Mouse (Mus musculus): Measurements from ENCODE around the gene Cabp2. TPM values are rescaled to one million over a fixed set of nuclear protein-coding genes. Genes with fewer than 3 reads are reported as not detected.
A peak's percentile ranks its signal among the peaks of the same experiment; 100 is the strongest.

The Cabp2 gene
- total RNA-seq, 2 experiments from 2014 or later, result not detected

GRCm38 (mm10) chr19:4097441-4097825, 16.1 kb downstream of the Cabp2 start:
- intact Hi-C loops (cut with DNase I), result loop anchor here (5.0 kb wide), 1 partner anchor 50 kb away; the partner anchor contains the start of gene Gstp2
- DNase-seq (ENCODE audit: low spot score in 2 of 2), result no peak

- no peak for DNase-seq (ENCODE audit: low spot score in 2 of 2)
- intact Hi-C loops (cut with DNase I), result loop anchor here (5.0 kb wide), 1 partner anchor 51 kb away; the partner anchor contains the start of gene Gstp2
Observed at GRCm38 (mm10) chr19:4098426-4098825, 17.0 kb downstream of the Cabp2 start.

GRCm38 (mm10) chr19:4099056-4099455, 17.7 kb downstream of the Cabp2 start:
- intact Hi-C loops (cut with DNase I), result loop anchor here (5.0 kb wide), 1 partner anchor 52 kb away; the partner anchor contains the start of gene Gstp2
- DNase-seq (ENCODE audit: low spot score in 2 of 2), result peak; percentile 84 to 89

- intact Hi-C loops (cut with DNase I), result loop anchor here (2.0 to 5.0 kb wide), 2 partner anchors 53 to 131 kb away; partner anchors contain the start of genes Gstp2 and Pold4
- peak; percentile 56 to 68 for DNase-seq (ENCODE audit: low spot score in 2 of 2)
Observed at GRCm38 (mm10) chr19:4099837-4100717, 18.7 kb downstream of the Cabp2 start, which contains the start of gene Pitpnm1. TSS of gene Pitpnm1 (plus strand) at chr19:4099998.

- DNase-seq (ENCODE audit: low spot score in 2 of 2), result peak; percentile 75 to 81
- intact Hi-C loops (cut with DNase I), result loop anchor here (2.0 kb wide), 1 partner anchor 130 kb away; the partner anchor contains the start of gene Pold4
Observed at GRCm38 (mm10) chr19:4100718-4101261, 19.4 kb downstream of the Cabp2 start.

- intact Hi-C loops (cut with DNase I), result loop anchor here (2.0 kb wide), 1 partner anchor 129 kb away; the partner anchor contains the start of gene Pold4
- DNase-seq (ENCODE audit: low spot score in 2 of 2), result no peak
Observed at GRCm38 (mm10) chr19:4101466-4101865, 20.1 kb downstream of the Cabp2 start.

- intact Hi-C loops (cut with DNase I), result no loop called here
- no peak for DNase-seq (ENCODE audit: low spot score in 2 of 2)
Observed at GRCm38 (mm10) chr19:4102049-4102448, 20.7 kb downstream of the Cabp2 start.

GRCm38 (mm10) chr19:4102626-4103025, 21.2 kb downstream of the Cabp2 start:
- no peak for DNase-seq (ENCODE audit: low spot score in 2 of 2)
- intact Hi-C loops (cut with DNase I), result no loop called here

GRCm38 (mm10) chr19:4103294-4103693, 21.9 kb downstream of the Cabp2 start:
- no peak for DNase-seq (ENCODE audit: low spot score in 2 of 2)
- intact Hi-C loops (cut with DNase I), result no loop called here

- intact Hi-C loops (cut with DNase I), result no loop called here
- no peak for DNase-seq (ENCODE audit: low spot score in 2 of 2)
Observed at GRCm38 (mm10) chr19:4103792-4104191, 22.4 kb downstream of the Cabp2 start.

GRCm38 (mm10) chr19:4104675-4105194, 23.4 kb downstream of the Cabp2 start:
- intact Hi-C loops (cut with DNase I), result no loop called here

GRCm38 (mm10) chr19:4106654-4107053, 25.3 kb downstream of the Cabp2 start:
- DNase-seq (ENCODE audit: low spot score in 2 of 2), result no peak
- intact Hi-C loops (cut with DNase I), result no loop called here

More at GRCm38 (mm10) chr19:4104675-4105194, 23.4 kb downstream of the Cabp2 start:
- no peak for DNase-seq (ENCODE audit: low spot score in 2 of 2)

GRCm38 (mm10) chr19:4108535-4108934, 27.2 kb downstream of the Cabp2 start:
- DNase-seq (ENCODE audit: low spot score in 2 of 2), result no peak
- intact Hi-C loops (cut with DNase I), result no loop called here

- DNase-seq (ENCODE audit: low spot score in 2 of 2), result no peak
- intact Hi-C loops (cut with DNase I), result no loop called here
Observed at GRCm38 (mm10) chr19:4112063-4112960, 30.9 kb downstream of the Cabp2 start.

GRCm38 (mm10) chr19:4113186-4113805, 31.9 kb downstream of the Cabp2 start:
- intact Hi-C loops (cut with DNase I), result no loop called here
- peak; percentile 78 to 80 for DNase-seq (ENCODE audit: low spot score in 2 of 2)

GRCm38 (mm10) chr19:4113806-4114230, 32.4 kb downstream of the Cabp2 start:
- intact Hi-C loops (cut with DNase I), result no loop called here
- no peak for DNase-seq (ENCODE audit: low spot score in 2 of 2)

- no peak for DNase-seq (ENCODE audit: low spot score in 2 of 2)
- intact Hi-C loops (cut with DNase I), result no loop called here
Observed at GRCm38 (mm10) chr19:4114551-4114950, 33.2 kb downstream of the Cabp2 start.

- intact Hi-C loops (cut with DNase I), result no loop called here
- no peak for DNase-seq (ENCODE audit: low spot score in 2 of 2)
Observed at GRCm38 (mm10) chr19:4115144-4115543, 33.8 kb downstream of the Cabp2 start.

GRCm38 (mm10) chr19:4115816-4116215, 34.4 kb downstream of the Cabp2 start:
- DNase-seq (ENCODE audit: low spot score in 2 of 2), result no peak
- intact Hi-C loops (cut with DNase I), result no loop called here
